Mouse (Mus musculus) liver, embryonic 14.5 days (tissue): ENCODE results near the gene Srp54a.
"Not testable (repeated sequence)": the region's sequence is repeated elsewhere in the genome, so short reads cannot be mapped to it uniquely, and the experiment has no call there.

Experiments used
- CTCF ChIP-seq: IDR thresholded peaks from 2 replicates; pipeline ENCODE4 v1.5.1; 2016; ENCODE audit warnings: antibody characterized with exemption, low read depth, control low read depth
- EP300 ChIP-seq: IDR thresholded peaks from 2 replicates; pipeline ENCODE4 v1.6.1; 2016; ENCODE audit warnings: antibody characterized with exemption, low read depth

DNA sequence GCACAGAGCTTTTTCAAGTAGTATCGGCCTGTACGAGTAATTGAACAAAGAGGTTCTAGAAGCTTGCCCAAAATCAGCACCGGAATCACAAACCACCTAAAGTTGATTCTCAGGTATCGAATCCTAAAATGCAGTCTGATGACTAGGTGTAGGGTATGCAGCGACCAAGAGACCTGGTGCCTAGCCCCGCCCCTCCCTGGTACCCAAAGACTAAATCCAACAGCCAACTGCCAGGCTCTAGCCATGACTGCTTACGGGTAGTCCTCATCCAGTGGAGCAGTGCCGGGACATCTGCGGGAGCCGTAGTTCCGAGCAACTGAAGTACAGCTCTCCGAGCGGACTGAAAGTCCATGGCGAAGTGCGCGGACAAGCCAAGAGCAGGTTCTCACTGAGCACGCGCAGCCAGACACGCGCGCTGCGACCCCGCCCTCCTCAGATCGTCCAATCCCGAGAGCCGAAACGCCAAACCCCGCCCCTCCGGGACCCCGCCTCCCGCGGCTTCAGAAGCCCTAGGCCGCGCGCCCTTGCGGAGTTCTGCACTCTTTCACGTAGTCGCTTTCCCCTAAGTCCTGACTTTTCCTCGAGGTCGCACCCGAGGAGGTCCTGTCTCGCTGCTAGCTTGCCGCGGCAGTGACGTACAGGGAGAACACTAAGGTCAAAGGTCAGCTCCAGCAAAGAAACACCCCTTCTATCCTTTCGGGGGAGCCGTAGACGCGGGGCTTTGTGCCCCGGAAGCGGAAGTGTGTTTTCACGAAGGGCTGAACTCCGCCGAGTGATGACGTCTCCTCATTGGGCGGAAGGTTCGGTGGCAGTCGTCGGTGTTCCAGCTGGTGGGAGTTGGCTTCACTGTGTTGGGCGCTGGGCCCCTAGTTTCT is at the start of gene Srp54a, which contains the start of gene 2700097O09Rik:
- not testable (repeated sequence) for TF ChIP-seq CTCF
- TF ChIP-seq EP300: 0 out of 2 replicates have a peak, but pooled peaks have one; percentile 7
